Mouse (Mus musculus): Measurements from ENCODE around the gene Hist2h3c1.
A peak's percentile ranks its signal among the peaks of the same experiment; 100 is the strongest.

DNA sequence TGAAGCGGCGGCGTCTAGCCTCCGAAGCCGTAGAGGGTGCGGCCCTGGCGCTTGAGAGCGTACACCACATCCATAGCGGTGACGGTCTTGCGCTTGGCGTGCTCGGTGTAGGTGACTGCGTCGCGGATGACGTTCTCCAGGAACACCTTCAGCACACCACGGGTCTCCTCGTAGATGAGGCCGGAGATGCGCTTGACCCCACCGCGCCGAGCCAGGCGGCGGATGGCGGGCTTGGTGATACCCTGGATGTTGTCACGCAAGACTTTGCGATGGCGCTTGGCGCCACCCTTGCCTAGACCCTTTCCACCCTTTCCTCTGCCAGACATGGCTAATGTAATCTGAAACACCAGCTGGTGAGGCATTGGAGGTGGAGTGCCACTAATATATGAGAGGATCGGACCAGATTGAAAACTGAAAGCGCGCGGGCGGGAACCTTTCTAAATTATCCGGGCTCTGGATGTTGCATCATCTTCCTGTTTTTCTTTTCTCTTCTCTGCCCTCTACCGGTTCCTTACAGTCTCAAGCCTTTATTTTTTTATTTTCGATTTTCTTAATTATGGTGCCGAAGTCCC is 16.6 kb downstream of the Hist2h3c1 start, which contains the start of gene Hist2h4:
- TF ChIP-seq GATA1 (IDR thresholded peaks at IDR 0.05; ENCODE audit: borderline replicate concordance, low read length) = no peak
- peak; percentile 53; the same call in 1 of the 2 replicates for TF ChIP-seq FLI1 (IDR thresholded peaks at IDR 0.05; ENCODE audit: low read length)

Data from megakaryocyte, embryonic 14.5 days (primary cell).